8 mouse cellular contexts compared by ENCODE assay signal in the genomic region with DNA sequence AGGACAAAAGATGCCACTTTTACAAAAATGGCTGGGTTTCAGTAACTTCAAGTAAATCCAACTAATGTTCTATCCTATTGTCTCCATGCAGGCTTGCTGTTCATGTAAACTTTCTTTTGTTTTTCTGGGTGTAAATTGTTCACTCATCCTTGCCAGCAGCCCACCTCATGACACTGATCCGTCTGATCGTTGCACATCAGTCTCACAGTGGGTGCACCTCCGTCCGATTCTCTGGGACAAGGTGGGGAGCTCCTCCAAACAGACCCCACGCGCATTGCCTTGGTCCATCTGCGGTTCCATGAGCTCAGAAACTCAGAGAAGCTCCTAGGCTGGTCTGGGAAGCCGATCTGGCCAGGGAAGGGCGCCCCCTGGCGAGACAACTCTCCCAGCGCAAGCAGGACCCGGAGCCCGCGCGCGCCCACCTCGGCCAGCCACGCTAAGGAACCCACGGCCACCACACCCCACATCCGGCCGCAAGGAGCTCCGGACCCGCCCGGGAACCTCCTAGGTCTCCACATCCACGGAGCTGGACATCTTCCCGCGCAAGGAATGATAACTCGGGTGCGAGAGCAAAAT. TPM values are rescaled to one million over a fixed set of nuclear protein-coding genes. Genes with fewer than 3 reads are reported as not detected.
DNase-seq lines count a peak whose midpoint lies in the region; ATAC-seq and TF ChIP-seq lines count a peak whose summit lies in the region.

No protein-coding gene starts in this region.

- peak overlapping the region; percentile 81 for H3K9ac ChIP-seq in hindbrain, embryonic 16.5 days (ENCODE audit: low read depth, low read length)

- peak; percentile 90 to 96 for DNase-seq in adrenal gland, adult (ENCODE audit: inconsistent age in 2 of 2, low spot score in 1 of 2)
- peak; percentile 90 for DNase-seq in gastrocnemius, adult 2 months
- DNase-seq in left cerebral cortex, adult 8-10 months (ENCODE audit: low spot score in 2 of 2), result peak; percentile 24 to 68
- peak; percentile 79 to 89 for DNase-seq in right cerebral cortex, postnatal 10 days (ENCODE audit: low spot score in 2 of 2)
- DNase-seq in urinary bladder, postnatal 14 days (ENCODE audit: low spot score), result peak; percentile 85

- under 1% methylated on average over 29 of the region's 29 CpGs for WGBS in hindbrain, embryonic 16.5 days

- no peaks in the 10 kb centered on the region for H3K27me3 ChIP-seq in hindbrain, embryonic 16.5 days (replicated peaks; ENCODE audit: control insufficient read depth, insufficient read depth, low read length)
- H3K27me3 ChIP-seq in megakaryocyte, embryonic 14.5 days (replicated peaks), result peaks cover 87% of the 10 kb centered on the region

- H3K27ac ChIP-seq in gastrocnemius, adult 2 months, result peak overlapping the region; percentile 80
- H3K27ac ChIP-seq in hindbrain, embryonic 16.5 days (ENCODE audit: low read depth, low read length), result peak overlapping the region; percentile 58

- intact Hi-C loops in gastrocnemius, adult 2 months (cut with DNase I), result loop anchor here (1.0 to 5.0 kb wide), 5 partner anchors 49 to 117 kb away; no protein-coding TSS in a partner anchor

- H3K4me1 ChIP-seq in hindbrain, embryonic 16.5 days (ENCODE audit: control insufficient read depth, insufficient read depth, low read depth, low read length), result peaks cover 12% of the 10 kb centered on the region
- peaks cover 37% of the 10 kb centered on the region for H3K4me1 ChIP-seq in megakaryocyte, embryonic 14.5 days

- peak overlapping the region; percentile 98 for H3K4me2 ChIP-seq in hindbrain, embryonic 16.5 days (ENCODE audit: low read length)

- no peaks in the 10 kb centered on the region for H3K36me3 ChIP-seq in hindbrain, embryonic 16.5 days (ENCODE audit: control insufficient read depth, insufficient read depth, low read length)
- H3K36me3 ChIP-seq in megakaryocyte, embryonic 14.5 days (replicated peaks; ENCODE audit: low read length), result peaks cover 21% of the 10 kb centered on the region

- no peaks in the 10 kb centered on the region for H3K9me3 ChIP-seq in hindbrain, embryonic 16.5 days (ENCODE audit: control insufficient read depth, low read length)
- peaks cover 14% of the 10 kb centered on the region for H3K9me3 ChIP-seq in megakaryocyte, embryonic 14.5 days

- no peak; the same call in none of the 2 replicates for TF ChIP-seq CTCF in gastrocnemius, adult 2 months (IDR thresholded peaks at IDR 0.05)

- H3K4me3 ChIP-seq in gastrocnemius, adult 2 months, result peak overlapping the region; percentile 75
- peak overlapping the region; percentile 71 for H3K4me3 ChIP-seq in hindbrain, embryonic 16.5 days (ENCODE audit: low read length)
- peak overlapping the region; percentile 95 for H3K4me3 ChIP-seq in megakaryocyte, embryonic 14.5 days (replicated peaks)

- peak; percentile 67 for ATAC-seq in common myeloid progenitor, adult 5-6 weeks (replicated peaks; ENCODE audit: low read depth, poor library complexity, severe bottlenecking)
- ATAC-seq in hindbrain, embryonic 16.5 days, result peak; percentile 83

RNA-seq across cellular contexts. Expression of a gene that starts 1.0 kb away (rescaled TPM):
- total RNA-seq in common myeloid progenitor, adult 5-6 weeks (2017), result 0.24 and 1.1 TPM in 2 replicates
- total RNA-seq in gastrocnemius, adult 2 months (2021), result 1 to 10 TPM; 1.5 to 2.4 TPM
- 15.7 and 24.2 TPM in 2 replicates for polyA plus RNA-seq in hindbrain, embryonic 16.5 days (2015; fragmentation: Nextera tagmentation; extraction: Ambion mirVana)
- total RNA-seq in left cerebral cortex, adult 8-10 months (2022), result 1 to 10 TPM; 2.1 to 4.5 (median 3.6) TPM
- polyA plus RNA-seq in megakaryocyte, embryonic 14.5 days (2012; ENCODE audit: insufficient read depth, low replicate concordance), result 8.8 and 11.6 TPM in 2 replicates

Comparison
In these comparisons a context has a peak if more than half of its experiments do, and no peak if none do; other contexts are left out.
1. Peak in every context shown above with its lines: DNase-seq, ATAC-seq, H3K4me3 ChIP-seq and H3K27ac ChIP-seq.